Mouse (Mus musculus): Measurements from ENCODE around the gene Tmprss11c. TPM values are rescaled to one million over a fixed set of nuclear protein-coding genes. Genes with fewer than 3 reads are reported as not detected.
"Not testable (repeated sequence)": the region's sequence is repeated elsewhere in the genome, so short reads cannot be mapped to it uniquely, and the experiment has no call there.

Tmprss11c gene
- polyA plus RNA-seq (2014; fragmentation: Nextera tagmentation; extraction: Ambion mirVana), result not detected in 2 replicates

DNA sequence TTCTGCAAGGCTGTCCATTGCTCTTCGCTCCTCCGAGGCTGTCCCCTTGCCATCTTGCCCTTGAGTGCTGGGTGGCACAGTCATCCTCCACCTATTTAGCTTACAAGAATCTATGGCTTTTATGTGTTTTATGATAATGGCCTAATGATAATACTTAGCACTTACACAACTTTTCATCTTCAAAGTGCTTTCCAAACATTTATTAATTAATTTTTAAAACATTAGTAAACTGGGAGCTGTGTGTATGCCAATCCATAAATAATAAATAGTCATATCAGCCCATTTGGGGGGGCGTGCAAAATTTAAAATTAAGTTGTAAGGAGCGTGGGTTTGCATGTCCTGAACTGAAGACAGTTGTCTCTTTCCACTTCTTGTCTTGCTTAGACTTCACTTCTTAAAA is at the start of gene Tmprss11c:
TSS of gene Tmprss11c (minus strand) at position 101 of the 400 bp plus-strand sequence.
- DNase-seq (ENCODE audit: low spot score) (no peak), ATAC-seq (no peak)
- H3K9ac ChIP-seq (ENCODE audit: low read length), result no peak within 1 kb of the TSS
- no peaks in the 10 kb centered on the region for H3K36me3 ChIP-seq (ENCODE audit: control insufficient read depth, insufficient read depth, low read length)
- 84% methylated on average over 4 of the region's 4 CpGs for WGBS
- no peaks in the 10 kb centered on the region for H3K4me1 ChIP-seq (ENCODE audit: control insufficient read depth, insufficient read depth, low read length)
- H3K9me3 ChIP-seq (replicated peaks; ENCODE audit: control insufficient read depth, low read length), result no peaks in the 10 kb centered on the region
- no peaks in the 10 kb centered on the region for H3K27me3 ChIP-seq (replicated peaks; ENCODE audit: control insufficient read depth, insufficient read depth, low read length)
- H3K4me3 ChIP-seq (ENCODE audit: low read depth, low read length), result no peak within 1 kb of the TSS
- no peak within 1 kb of the TSS for H3K4me2 ChIP-seq (ENCODE audit: low read length)
- H3K27ac ChIP-seq (ENCODE audit: low read depth, low read length), result no peak within 1 kb of the TSS

DNA sequence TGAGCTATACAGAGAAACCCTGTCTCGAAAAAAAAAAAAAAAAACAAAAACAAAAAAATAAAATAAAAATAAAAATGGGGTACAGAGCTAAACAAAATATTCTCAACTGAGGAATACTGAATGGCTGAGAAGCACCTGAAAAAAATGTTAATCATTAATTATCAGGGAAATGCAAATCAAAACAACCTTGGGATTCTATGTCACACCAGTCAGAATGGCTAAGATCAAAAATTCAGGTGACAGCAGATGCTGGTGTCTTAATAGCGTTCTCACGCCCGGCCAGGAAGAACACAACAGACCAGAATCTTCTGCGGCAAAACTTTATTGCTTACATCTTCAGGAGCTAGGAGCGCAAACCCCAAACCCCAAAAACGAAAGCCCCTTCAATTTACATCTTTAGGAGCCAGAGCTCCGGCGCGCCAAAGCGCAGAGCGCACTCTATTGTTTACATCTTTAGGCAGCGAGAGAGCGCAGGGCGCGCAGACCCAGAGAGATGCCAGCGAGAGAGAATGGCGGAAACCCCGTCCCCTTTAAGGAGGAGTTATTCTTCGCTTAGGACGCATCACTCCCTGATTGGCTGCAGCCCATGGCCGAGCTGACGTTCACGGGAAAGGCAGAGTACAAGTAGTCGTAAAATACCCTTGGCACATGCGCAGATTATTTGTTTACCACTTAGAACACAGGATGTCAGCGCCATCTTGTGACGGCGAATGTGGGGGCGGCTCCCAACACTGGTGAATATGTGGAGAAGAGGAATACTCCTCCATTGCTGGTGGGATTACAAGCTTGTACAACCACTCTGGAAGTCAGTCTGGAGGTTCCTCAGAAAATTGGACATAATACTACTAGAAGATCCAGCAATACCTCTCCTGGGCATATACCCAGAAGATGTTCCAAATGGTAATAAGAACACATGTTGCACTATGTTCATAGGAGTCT is 29.2 kb upstream of the Tmprss11c start:
- ATAC-seq, result peak; percentile 89
- not testable (repeated sequence) for H3K9me3 ChIP-seq (replicated peaks; ENCODE audit: control insufficient read depth, low read length); H3K36me3 ChIP-seq (ENCODE audit: control insufficient read depth, insufficient read depth, low read length); H3K4me1 ChIP-seq (ENCODE audit: control insufficient read depth, insufficient read depth, low read length); H3K27me3 ChIP-seq (replicated peaks; ENCODE audit: control insufficient read depth, insufficient read depth, low read length); H3K27ac ChIP-seq (ENCODE audit: low read depth, low read length); DNase-seq (ENCODE audit: low spot score)
- peak overlapping the region; percentile 26 for H3K4me3 ChIP-seq (ENCODE audit: low read depth, low read length)
- 53% methylated on average over 26 of the region's 30 CpGs for WGBS
- peak overlapping the region; percentile 17; the same call in 1 of the 2 replicates for H3K9ac ChIP-seq (ENCODE audit: low read length)
- peak overlapping the region; percentile 36 for H3K4me2 ChIP-seq (ENCODE audit: low read length)

DNA sequence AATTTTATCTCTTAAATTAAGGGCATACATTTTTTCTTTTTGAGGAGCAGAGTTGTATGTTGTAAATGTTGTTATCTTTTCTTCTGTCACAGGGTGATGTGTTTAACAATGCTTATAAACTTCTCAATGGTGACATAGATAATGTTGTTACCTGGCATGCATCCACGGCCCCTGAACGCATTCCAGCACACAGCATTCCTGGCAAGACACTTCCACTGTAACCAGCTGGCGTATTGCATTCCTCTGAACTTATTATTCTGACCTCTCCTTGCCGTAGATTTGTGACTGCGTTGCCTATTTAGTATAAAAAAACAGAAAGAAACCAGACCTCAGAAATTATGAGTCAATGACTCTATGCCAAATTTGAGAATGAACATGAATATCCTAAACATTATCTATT is 17.0 kb upstream of the Tmprss11c start:
- DNase-seq (ENCODE audit: low spot score) (no peak), ATAC-seq (no peak)
- Histone ChIP-seq H3K27ac (ENCODE audit: low read depth, low read length) (no peak overlapping the region), H3K4me1 (ENCODE audit: control insufficient read depth, insufficient read depth, low read length) (no peaks in the 10 kb centered on the region), H3K9me3 (replicated peaks; ENCODE audit: control insufficient read depth, low read length) (no peaks in the 10 kb centered on the region), H3K36me3 (ENCODE audit: control insufficient read depth, insufficient read depth, low read length) (no peaks in the 10 kb centered on the region), H3K4me2 (ENCODE audit: low read length) (no peak overlapping the region), H3K9ac (ENCODE audit: low read length) (no peak overlapping the region), H3K27me3 (replicated peaks; ENCODE audit: control insufficient read depth, insufficient read depth, low read length) (no peaks in the 10 kb centered on the region), H3K4me3 (ENCODE audit: low read depth, low read length) (no peak overlapping the region)
- WGBS, result 75% methylated on average over 5 of the region's 5 CpGs

DNA sequence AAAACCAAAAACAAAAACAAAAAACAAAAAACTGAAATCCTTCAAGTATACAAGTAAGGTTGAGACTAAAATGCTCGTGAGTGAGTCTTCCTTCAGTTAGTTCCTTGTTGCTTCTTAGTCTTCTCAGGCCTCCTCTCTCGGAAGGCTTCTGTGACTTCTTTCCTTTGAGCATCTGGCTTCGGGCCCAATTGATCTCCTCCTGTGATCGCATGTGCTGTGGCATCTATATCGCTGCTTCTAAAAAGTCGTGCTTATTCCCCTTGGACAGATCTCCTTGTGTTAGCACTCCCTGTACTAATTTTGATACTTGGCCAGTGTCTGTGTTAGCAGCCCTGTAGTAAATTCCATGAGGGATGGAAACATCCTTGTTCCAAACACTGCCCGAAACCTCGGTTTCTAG is 14.8 kb upstream of the Tmprss11c start:
- H3K4me2 ChIP-seq (ENCODE audit: low read length), result no peak overlapping the region
- no peaks in the 10 kb centered on the region for H3K4me1 ChIP-seq (ENCODE audit: control insufficient read depth, insufficient read depth, low read length)
- no peak overlapping the region for H3K27ac ChIP-seq (ENCODE audit: low read depth, low read length)
- H3K4me3 ChIP-seq (ENCODE audit: low read depth, low read length), result no peak overlapping the region
- no peaks in the 10 kb centered on the region for H3K9me3 ChIP-seq (replicated peaks; ENCODE audit: control insufficient read depth, low read length)
- WGBS, result 85% methylated on average over 8 of the region's 8 CpGs
- H3K9ac ChIP-seq (ENCODE audit: low read length), result no peak overlapping the region
- H3K27me3 ChIP-seq (replicated peaks; ENCODE audit: control insufficient read depth, insufficient read depth, low read length), result no peaks in the 10 kb centered on the region
- ATAC-seq (no peak), DNase-seq (ENCODE audit: low spot score) (no peak)
- H3K36me3 ChIP-seq (ENCODE audit: control insufficient read depth, insufficient read depth, low read length), result no peaks in the 10 kb centered on the region

- H3K27ac ChIP-seq (ENCODE audit: low read depth, low read length), result no peak overlapping the region
- H3K9me3 ChIP-seq (replicated peaks; ENCODE audit: control insufficient read depth, low read length), result no peaks in the 10 kb centered on the region
- ATAC-seq (no peak), DNase-seq (ENCODE audit: low spot score) (no peak)
- H3K9ac ChIP-seq (ENCODE audit: low read length), result no peak overlapping the region
- no peaks in the 10 kb centered on the region for H3K36me3 ChIP-seq (ENCODE audit: control insufficient read depth, insufficient read depth, low read length)
- no peaks in the 10 kb centered on the region for H3K27me3 ChIP-seq (replicated peaks; ENCODE audit: control insufficient read depth, insufficient read depth, low read length)
- 92% methylated on average over 11 of the region's 11 CpGs for WGBS
- H3K4me1 ChIP-seq (ENCODE audit: control insufficient read depth, insufficient read depth, low read length), result no peaks in the 10 kb centered on the region
- no peak overlapping the region for H3K4me3 ChIP-seq (ENCODE audit: low read depth, low read length)
- no peak overlapping the region for H3K4me2 ChIP-seq (ENCODE audit: low read length)
Measured at GRCm38 (mm10) chr5:86246559-86246958, 42.5 kb downstream of the Tmprss11c start.

DNA sequence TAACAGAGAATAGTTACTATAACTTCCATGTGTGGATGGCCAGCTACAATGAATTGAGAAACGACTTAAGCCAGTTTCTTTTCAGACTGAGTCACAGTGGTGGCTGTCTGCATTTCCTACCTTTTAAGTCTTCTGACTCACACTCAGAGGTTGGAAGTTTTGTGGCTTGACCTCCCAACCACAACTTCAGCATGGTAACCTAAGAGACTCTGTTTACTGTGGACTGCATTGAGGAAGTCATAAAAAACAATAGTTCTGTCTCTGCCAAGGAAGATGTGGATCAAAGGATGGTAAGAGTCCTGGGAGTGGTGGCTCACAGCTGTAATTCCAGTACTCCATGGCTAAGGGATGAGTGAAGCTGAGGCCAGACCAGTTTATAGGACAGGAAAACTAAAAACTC is 44.2 kb downstream of the Tmprss11c start:
- ATAC-seq, result no peak
- Histone ChIP-seq H3K4me1 (ENCODE audit: control insufficient read depth, insufficient read depth, low read length) (no peaks in the 10 kb centered on the region), H3K4me3 (ENCODE audit: low read depth, low read length) (no peak overlapping the region), H3K27me3 (replicated peaks; ENCODE audit: control insufficient read depth, insufficient read depth, low read length) (no peaks in the 10 kb centered on the region), H3K27ac (ENCODE audit: low read depth, low read length) (no peak overlapping the region), H3K9ac (ENCODE audit: low read length) (no peak overlapping the region), H3K4me2 (ENCODE audit: low read length) (no peak overlapping the region), H3K36me3 (ENCODE audit: control insufficient read depth, insufficient read depth, low read length) (no peaks in the 10 kb centered on the region), H3K9me3 (replicated peaks; ENCODE audit: control insufficient read depth, low read length) (no peaks in the 10 kb centered on the region)
- 62% methylated on average over 1 of the region's 1 CpGs for WGBS
- DNase-seq (ENCODE audit: low spot score), result no peak

DNA sequence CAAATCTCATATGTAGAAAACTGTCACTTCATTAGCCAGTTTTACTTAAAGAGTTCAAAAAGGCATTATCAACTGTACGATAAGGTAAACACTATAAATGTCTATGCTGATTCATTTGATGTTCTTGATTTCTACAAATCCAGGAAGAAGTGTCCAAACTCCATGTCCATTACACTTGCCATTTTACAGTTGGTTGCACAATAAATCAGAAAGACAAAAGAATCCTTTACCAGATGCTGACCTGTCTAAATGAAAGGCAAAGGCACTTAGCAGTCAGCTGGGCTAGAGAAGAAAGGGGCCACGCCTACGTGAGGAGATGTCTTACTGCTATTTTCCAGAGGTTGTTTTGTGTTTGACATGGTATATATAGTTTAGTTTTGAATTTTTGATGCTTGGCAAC is 44.8 kb downstream of the Tmprss11c start:
- Histone ChIP-seq H3K4me3 (ENCODE audit: low read depth, low read length) (no peak overlapping the region), H3K36me3 (ENCODE audit: control insufficient read depth, insufficient read depth, low read length) (no peaks in the 10 kb centered on the region), H3K9ac (ENCODE audit: low read length) (no peak overlapping the region), H3K9me3 (replicated peaks; ENCODE audit: control insufficient read depth, low read length) (no peaks in the 10 kb centered on the region), H3K4me2 (ENCODE audit: low read length) (no peak overlapping the region), H3K27me3 (replicated peaks; ENCODE audit: control insufficient read depth, insufficient read depth, low read length) (no peaks in the 10 kb centered on the region), H3K4me1 (ENCODE audit: control insufficient read depth, insufficient read depth, low read length) (no peaks in the 10 kb centered on the region), H3K27ac (ENCODE audit: low read depth, low read length) (no peak overlapping the region)
- DNase-seq (ENCODE audit: low spot score) (no peak), ATAC-seq (no peak)
- 89% methylated on average over 3 of the region's 3 CpGs for WGBS

GRCm38 (mm10) chr5:86227156-86227853 is 61.8 kb downstream of the Tmprss11c start:
- Histone ChIP-seq H3K4me1 (ENCODE audit: control insufficient read depth, insufficient read depth, low read length) (no peaks in the 10 kb centered on the region), H3K4me2 (ENCODE audit: low read length) (no peak overlapping the region), H3K27ac (ENCODE audit: low read depth, low read length) (no peak overlapping the region), H3K36me3 (ENCODE audit: control insufficient read depth, insufficient read depth, low read length) (no peaks in the 10 kb centered on the region), H3K9ac (ENCODE audit: low read length) (no peak overlapping the region), H3K4me3 (ENCODE audit: low read depth, low read length) (no peak overlapping the region), H3K27me3 (replicated peaks; ENCODE audit: control insufficient read depth, insufficient read depth, low read length) (no peaks in the 10 kb centered on the region), H3K9me3 (replicated peaks; ENCODE audit: control insufficient read depth, low read length) (no peaks in the 10 kb centered on the region)
- 75% methylated on average over 5 of the region's 5 CpGs for WGBS
- DNase-seq (ENCODE audit: low spot score) (peak; percentile 13), ATAC-seq (peak; percentile 44)

GRCm38 (mm10) chr5:86197801-86198200 is 91.3 kb downstream of the Tmprss11c start, which contains the start of gene Gnrhr:
Gene Gnrhr, minus strand, starts transcription at chr5:86197901.
- DNase-seq (ENCODE audit: low spot score), result no peak
- ATAC-seq, result no peak
- WGBS, result 87% methylated on average over 10 of the region's 10 CpGs
- Histone ChIP-seq H3K36me3 (ENCODE audit: control insufficient read depth, insufficient read depth, low read length) (no peaks in the 10 kb centered on the region), H3K4me1 (ENCODE audit: control insufficient read depth, insufficient read depth, low read length) (no peaks in the 10 kb centered on the region), H3K9ac (ENCODE audit: low read length) (no peak within 1 kb of the TSS), H3K4me2 (ENCODE audit: low read length) (no peak within 1 kb of the TSS), H3K9me3 (replicated peaks; ENCODE audit: control insufficient read depth, low read length) (no peaks in the 10 kb centered on the region), H3K4me3 (ENCODE audit: low read depth, low read length) (no peak within 1 kb of the TSS), H3K27ac (ENCODE audit: low read depth, low read length) (no peak within 1 kb of the TSS), H3K27me3 (replicated peaks; ENCODE audit: control insufficient read depth, insufficient read depth, low read length) (no peaks in the 10 kb centered on the region)

All from forebrain, embryonic 14.5 days (tissue).